Mouse (Mus musculus) C2C12 (cell line): Measurements from ENCODE around the gene Mcfd2.

Experiments used
- CTCF ChIP-seq: IDR thresholded peaks from one replicate; pipeline ENCODE4 v1.5.1; 2011; ENCODE audit not compliant: control insufficient read depth, insufficient read depth, insufficient read length
- MAX ChIP-seq: IDR thresholded peaks from one replicate; pipeline ENCODE4 v1.6.1; 2011; ENCODE audit warnings: mild to moderate bottlenecking, control low read depth
- MYOG ChIP-seq: IDR thresholded peaks from one replicate; pipeline ENCODE4 v1.6.1; 2011; ENCODE audit not compliant: control insufficient read depth, insufficient read length; ENCODE audit errors: extremely low read depth
- USF1 ChIP-seq: IDR thresholded peaks from one replicate; pipeline ENCODE4 v1.6.1; 2011; ENCODE audit warnings: low read depth, mild to moderate bottlenecking, control low read depth, moderate library complexity

DNA sequence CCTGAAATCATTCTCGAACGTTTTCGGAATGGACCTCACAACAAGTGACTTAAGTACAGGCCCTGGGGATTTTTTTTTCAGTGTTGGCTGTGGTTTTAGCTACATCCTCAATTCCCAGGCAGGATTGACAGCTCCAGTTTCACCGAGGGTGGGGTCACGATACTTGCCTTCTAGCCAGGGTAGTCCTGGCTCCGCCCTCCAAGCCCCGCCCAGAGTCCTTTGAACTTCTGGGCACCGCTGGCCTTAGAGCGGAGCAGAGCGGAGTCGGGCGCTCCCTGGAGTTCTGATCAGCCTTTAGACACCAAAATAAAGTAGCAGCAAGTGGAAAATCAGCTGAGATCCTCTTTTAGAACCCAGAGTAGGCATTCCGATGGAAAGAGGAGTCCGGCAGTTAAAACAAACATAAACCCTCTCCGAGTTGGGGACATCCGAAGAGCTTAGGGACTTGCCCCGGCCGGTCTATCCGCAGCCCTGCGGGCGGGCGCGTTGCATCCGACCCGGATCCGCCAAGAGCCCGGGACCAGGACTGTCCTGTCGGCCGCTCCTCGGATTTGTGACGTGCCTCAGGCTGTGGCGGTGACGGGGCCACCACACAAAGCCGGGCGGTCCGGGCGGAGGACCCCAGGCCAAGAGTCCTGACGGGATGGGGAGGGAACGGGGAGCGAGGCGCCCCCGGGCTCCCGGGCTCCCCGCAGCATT is 16.4 kb upstream of the Mcfd2 start:
- no peak for TF ChIP-seq CTCF
- TF ChIP-seq MAX, result no peak
- no peak for TF ChIP-seq USF1
- no peak for TF ChIP-seq MYOG
